Mouse (Mus musculus): ENCODE results near the gene Spef1.

The Spef1 gene

DNA sequence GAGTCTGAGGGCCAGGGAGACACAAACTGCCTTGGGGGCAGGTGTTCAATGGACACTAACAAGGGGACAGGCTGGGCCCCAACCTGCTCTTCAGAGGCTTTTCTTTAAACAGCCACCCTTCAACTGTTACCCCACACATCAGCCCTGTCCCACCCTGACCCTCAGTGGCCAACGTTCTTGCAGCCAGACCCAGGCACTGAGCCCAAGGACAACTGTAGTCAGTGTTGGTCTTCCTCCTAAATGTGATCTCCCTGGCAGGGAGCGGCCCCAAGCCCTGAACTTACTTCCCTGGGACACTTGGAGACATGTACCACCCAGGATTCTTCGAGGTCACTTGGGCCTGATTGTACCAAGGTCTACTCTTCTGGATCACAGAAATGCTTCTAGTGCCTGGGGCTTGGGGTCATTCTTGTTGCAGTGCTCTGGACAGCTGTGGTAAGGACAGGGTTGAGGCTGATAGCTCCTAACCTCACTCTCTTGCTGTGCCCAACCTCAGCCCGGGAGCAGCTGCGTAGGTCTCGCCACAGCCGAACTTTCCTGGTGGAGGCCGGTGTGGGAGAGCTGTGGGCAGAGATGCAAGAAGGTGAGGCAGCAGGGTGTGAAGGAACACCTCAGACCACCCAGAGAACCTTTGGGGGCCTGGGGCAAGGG is 45.6 kb downstream of the Spef1 start:
- no peak for DNase-seq (ENCODE audit: low read depth)

DNA sequence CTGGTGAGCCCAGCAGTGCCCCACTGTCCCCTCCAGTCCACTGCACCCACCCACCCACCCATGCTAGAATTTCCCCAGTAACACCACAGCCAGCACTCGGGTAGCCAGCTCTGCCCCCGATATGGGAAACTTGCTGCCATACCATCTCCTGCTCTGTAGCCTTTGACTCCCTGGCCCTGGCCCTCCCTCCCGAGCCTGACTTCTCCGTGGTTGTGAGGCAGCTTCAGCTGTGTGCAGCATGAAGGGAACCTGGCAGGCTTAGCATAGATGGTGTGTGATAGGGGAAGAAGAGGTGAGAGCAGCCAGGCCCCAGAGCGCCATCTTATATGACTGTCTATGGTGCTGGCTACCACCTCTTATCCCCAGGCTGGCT is 46.6 kb downstream of the Spef1 start:
- DNase-seq (ENCODE audit: low read depth), result no peak

DNA sequence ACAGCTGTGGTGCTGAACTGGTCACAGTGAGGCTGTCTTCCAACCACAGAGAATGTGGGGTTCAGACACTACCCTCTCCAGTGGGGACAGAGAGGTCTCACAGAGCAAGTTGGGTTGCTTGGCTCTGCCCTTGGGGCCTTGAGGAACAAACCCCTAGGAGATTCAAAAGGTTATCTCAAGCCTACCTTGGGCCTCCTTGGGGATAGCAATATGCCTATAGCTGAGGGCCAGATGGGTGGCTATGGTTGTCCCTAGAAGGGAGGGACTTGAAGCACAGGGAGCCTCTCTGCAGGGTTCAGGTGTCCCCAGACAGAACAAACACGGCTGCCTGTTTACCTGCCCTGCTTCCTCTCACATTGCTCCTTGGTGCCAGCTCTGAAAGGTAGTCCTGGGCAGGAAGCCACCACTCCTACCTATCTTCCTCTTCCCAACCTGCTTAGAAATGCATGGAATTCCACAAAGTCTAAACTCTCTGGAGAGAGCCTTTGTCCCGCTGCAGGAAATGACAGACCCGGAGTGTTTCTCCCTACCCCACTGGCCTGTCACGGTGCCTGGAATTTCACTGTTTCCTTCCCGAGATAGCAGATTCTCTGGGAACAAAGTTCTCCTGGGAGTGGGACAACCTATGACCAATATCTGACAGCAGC is 47.1 kb downstream of the Spef1 start:
- no peak for DNase-seq (ENCODE audit: low read depth)

DNA sequence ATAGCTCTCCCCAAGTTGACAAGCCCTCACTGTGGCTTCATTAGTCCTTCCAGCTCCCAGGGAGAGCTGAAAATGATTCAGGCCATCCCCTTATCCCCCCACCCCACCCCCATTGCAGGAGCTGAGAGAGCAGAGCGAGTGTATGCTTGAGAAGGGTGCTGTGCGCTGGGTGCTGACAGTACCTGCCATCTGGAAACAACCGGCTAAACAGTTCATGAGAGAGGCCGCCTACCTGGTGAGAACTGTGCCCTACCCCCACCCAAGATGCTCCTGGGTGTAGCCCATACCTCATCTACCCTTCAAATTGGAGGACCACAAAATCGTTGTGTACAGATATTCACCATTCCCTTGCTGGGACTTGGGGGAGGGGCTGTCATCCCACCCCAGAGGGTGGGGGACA is 47.8 kb downstream of the Spef1 start:
- DNase-seq (ENCODE audit: low read depth), result no peak

DNA sequence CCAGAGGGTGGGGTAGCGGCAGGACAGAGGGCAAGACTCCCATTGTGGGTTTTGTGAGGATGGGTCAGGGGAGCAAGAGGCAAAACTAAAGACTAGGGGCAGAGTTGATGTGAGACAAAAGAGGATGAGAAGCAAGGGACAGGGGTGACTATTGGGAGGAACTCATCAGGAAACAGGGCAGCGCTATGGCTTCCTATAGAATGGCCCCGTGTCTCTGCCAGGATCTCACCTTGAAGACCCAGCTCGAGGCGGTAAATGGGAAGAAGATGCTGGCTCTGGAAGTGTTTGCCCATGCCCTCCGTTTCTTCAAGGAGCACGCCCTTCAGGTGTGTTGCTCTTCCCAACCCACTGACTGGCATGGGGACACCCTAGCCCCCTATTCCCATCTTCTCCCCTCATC is 48.3 kb downstream of the Spef1 start:
- DNase-seq (ENCODE audit: low read depth), result no peak

GRCm38 (mm10) chr2:131138296-131138695 is 48.8 kb downstream of the Spef1 start:
- no peak for DNase-seq (ENCODE audit: low read depth)

GRCm38 (mm10) chr2:131135521-131136139 is 51.5 kb downstream of the Spef1 start:
- DNase-seq (ENCODE audit: low read depth), result no peak

DNA sequence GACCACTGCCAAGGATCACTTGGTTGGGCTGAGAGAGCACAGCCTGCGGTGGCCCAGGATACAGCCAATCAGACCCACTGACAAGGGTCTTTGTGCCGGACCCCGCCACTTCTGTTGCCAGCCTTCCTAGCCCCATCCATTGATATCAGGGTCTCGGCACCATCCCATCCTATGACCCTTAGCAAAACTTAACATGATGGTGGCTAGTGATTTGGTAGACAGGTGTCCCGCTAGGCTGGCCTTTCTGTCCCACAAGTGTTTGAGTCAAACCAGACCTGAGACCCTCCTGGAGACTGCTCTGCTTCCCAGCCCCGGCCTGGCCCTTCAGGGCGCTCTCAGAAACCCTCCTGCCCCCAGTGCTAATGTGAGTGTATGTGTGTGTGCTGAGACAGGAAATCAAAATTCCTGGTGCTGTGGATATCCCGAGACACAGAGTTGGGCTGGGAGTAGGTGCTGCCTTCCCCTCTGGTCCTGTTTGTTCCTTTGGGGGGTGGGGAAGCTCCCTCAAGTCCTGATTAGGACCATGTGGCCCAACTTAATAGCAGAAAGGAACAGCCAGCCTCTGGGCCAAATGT is 52.2 kb downstream of the Spef1 start:
- DNase-seq (ENCODE audit: low read depth), result no peak

GRCm38 (mm10) chr2:131134381-131134780 is 52.7 kb downstream of the Spef1 start:
- DNase-seq (ENCODE audit: low read depth), result no peak

- DNase-seq (ENCODE audit: low read depth), result no peak
Measured at GRCm38 (mm10) chr2:131132930-131133547, 54.0 kb downstream of the Spef1 start, which contains the start of gene Gm11037. Gene Gm11037 (plus strand): TSS chr2:131133497.

DNA sequence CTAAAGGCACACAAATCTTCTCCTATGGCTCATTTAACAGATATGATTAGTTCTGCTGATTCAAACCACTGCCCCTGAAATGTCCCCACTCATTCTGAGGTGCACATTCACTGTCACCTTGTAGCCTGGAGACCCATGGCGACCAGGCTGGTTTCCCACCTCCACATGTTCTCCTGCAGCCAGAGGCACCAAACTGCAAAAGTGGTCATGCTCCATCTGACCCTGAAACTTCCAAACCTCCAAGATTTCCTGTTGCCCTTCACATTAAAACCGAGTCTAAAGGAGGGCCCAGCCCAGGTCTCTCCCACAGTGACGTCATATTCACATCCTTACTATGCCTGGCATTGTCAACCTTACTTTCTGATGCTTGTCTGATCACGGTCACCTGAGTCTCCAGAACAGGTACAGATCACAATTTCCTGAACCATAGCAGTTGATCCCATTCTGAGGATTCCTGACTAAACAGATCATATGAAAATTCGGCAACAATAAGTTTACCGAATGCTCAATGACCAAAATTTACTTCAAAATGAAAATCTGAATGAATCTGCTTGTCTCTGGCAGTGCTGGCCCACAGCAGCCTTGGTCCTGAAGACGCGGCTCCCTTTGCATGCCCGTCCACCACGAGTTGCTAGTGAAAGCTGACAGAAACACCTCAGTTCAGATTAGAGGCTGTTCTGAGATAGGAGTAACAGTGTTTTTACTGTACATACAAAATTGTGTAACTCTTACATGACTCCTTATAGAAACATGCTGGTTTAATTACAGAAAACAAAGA is 54.8 kb downstream of the Spef1 start:
- DNase-seq (ENCODE audit: low read depth), result no peak

GRCm38 (mm10) chr2:131130849-131131248 is 56.2 kb downstream of the Spef1 start:
- no peak for DNase-seq (ENCODE audit: low read depth)

DNA sequence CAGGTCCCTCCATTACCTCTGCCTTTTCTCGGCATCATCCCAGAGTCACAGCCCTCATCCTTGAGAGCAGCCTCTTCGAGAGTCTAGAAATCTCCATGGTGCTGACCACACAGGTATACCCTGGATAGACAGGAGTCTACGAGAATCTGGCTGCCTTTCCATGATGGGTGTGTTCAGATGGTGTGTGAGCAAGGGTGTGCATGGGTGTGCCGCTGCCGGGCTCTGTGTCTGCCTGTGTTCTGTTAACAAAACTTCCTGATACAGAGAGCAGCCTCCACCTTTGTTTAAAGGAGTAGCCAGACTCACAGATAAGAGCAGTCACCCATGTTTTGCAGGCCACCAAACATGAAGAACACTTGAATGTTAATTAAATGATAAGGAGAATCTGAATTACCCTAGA is 57.2 kb downstream of the Spef1 start:
- DNase-seq (ENCODE audit: low read depth), result no peak

DNA sequence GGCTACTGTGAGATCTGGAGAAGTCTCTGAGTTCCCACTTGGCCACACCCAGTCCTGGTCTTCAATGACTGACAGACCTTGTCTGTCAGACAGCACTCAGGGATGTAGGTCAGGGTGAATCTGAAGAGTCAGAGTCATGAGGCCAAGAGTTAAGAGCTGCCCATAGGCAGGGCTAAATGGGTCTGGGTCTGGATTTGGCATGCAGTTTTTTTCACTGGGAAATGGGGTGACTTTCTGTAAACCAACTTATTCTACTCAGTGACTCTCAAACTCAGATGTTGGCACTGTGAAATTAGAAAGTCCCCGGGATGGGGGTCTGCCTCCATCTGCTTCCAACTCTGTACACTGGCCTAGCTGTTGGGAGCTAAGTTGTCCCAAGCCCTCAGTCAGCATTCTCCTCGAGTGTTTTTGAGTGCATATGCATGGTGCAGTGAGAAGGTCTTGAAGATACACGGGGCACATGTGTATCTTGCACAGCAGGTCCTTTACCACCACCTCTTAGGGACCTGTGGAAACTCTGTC is 58.4 kb downstream of the Spef1 start:
- no peak for DNase-seq (ENCODE audit: low read depth)

DNA sequence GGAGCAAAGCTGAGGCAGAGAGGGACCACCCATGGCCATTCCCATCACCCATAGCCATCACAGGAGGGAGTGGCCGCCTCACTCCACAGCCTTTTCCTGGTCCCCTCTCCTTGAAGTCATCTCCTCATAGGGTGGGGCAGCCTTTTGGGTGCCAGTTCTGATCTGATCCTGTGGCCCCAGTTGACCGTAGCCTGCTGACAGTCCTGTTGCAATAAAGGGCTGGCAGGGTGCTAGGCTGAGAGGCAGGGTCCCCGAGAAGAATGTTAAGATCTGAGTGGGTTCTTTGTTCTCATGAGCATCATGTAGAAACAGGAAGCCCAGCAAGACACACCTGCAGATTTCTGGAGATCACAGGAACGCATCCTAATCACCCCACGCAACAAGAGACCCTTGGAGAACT is 58.9 kb downstream of the Spef1 start:
- no peak for DNase-seq (ENCODE audit: low read depth)

DNA sequence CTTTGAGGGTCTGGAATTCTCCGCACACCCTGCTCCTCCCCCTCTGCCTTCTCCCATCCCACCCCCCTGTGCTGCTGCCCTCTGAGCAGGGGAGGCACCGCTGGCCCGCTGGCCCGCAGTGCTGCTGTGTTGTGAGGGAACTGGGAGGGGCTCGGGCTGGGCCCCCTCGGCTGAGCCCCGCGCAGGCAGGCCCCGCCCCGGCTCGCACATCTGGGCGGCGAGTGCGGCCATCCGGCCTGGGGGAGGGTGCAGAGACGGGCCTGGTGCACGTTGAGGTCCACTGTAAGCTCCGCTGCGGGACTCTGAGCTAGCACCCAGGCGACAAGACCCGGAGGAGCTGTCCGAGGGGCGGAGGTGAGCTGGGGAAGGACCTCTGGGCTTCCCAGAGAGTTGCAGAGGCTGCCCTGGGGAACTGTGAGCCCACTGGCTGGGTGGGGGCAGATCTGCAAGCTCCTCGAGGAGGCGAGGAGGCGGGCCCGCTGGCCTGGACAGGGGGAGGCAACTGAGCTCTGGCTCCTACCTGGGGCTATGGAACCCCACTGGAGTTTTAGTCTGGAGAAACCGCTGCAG is 59.8 kb downstream of the Spef1 start, which contains the start of gene Hspa12b:
TSS of gene Hspa12b (plus strand) at position 120 of the 570 bp plus-strand sequence.
- DNase-seq (ENCODE audit: low read depth), result peak; percentile 72

DNA sequence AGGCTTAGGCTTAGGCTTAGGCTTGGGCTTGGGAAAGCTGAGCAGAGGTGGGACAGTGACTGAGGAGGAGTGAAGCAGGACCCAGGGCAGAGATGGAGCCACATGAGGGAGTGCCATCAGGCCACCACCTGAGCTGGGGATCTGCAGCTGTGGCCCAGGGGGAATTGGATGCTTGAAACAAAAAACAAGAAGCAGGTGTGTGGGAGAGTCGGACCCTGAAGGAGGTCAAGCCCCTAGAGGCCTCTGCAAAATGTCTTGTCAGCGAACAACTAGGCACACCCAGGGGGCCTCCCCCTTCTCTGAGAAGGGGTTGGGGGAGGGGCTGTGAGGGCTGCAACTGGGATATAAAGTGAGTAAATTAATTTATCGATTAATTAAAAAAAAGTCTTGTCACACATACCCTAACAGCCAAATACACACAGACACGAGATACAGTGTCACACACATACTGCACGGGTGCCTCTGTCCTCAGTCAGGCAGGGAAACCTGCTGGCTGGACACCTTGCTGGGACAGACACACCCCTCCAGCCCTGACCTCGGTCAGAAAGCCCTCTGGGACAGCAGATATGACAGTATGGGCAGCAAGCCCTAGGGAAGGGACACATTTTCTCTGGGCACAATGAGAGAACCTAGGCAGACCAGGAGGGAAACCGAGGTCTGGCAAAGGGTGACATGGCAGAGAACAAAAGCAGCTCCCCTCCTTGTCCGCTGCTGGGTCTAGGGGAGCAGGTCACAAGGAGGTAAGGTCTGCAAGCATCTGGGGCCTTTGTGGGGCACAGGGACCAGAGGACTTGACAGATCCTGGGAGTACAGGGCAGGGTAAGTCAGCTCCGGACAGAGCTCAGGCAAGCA is 60.9 kb downstream of the Spef1 start:
- DNase-seq (ENCODE audit: low read depth), result no peak

DNA sequence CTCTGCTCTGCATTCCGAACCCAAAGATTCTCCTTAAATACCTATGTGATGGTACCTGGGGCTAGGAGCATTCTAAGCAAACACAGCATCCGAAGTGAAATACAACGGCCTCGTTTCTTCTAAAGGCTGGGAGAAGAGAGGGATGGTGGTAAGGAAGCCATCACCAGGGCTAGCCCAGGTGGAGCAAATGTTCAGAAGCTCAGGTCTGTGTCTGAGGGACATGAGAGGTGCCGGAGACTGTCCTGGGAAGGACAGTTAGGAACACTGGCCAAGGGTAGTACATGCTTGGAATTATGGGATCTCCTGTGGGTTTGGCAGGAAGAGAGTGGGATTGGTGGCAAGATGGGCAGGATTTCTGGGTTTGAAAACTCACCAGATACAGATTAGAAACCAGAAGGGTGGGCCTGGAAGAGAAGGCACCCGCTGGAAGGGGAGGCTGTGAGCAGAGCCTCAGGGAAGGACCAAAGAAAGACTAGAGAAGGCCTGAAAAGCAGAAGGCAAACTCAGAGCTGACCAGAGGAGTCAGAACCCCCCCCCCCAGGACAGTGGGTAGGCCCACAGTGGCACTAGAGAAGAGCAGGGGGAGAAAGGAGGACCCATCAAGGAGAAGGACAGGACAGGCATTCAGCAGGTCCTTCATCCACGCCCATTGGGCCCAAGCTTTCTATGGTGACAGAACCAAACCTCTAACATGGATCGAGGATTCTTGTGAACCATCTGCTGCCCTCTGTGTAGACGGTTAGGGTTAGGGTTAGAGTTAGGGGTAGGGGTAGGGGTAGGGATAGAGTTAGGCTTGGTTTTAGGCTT is 61.7 kb downstream of the Spef1 start:
- no peak for DNase-seq (ENCODE audit: low read depth)

DNA sequence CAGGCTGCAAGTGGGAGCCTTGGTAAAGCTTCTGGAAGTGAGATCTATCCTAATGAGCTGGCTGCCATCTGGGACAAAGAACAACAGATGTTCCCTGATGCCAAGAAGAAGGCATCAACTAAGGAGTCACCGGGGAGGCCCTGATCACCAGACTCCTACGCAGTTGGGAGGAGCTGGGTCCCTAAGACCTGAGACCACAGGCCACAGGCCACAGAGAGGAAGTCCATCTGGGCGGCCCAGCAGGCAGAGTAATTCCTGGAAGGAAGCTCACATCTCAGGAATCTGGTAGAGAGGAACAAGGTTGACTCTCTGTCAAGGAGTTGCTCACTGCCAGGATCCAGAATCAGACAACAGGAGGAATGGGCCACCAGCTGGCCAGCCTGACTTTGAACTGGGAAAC is 62.9 kb downstream of the Spef1 start:
- no peak for DNase-seq (ENCODE audit: low read depth)
